ENCODE assay signal across 21 mouse cellular contexts in genomic region chr2:117003976-117004375, GRCm38 (mm10).
DNase-seq lines count a peak whose midpoint lies in the region; ATAC-seq and TF ChIP-seq lines count a peak whose summit lies in the region.
"Had no signal": no experiment of that assay in that cellular context is flagged by ENCODE, and none has a peak within 500 bp of the region (broad histone marks: within the 10 kb centered on the region; RNA-seq: fewer than 3 reads in every experiment).

No protein-coding gene starts in this region.

- 56% methylated on average over 2 of the region's 2 CpGs for WGBS in liver, adult 2 months
- 94% methylated on average over 2 of the region's 2 CpGs for WGBS in midbrain, embryonic 11.5 days
- WGBS in midbrain, embryonic 10.5 days: 96% methylated on average over 2 of the region's 2 CpGs

- H3K27ac ChIP-seq in liver, adult 2 months (replicated peaks; ENCODE audit: insufficient read depth, low read depth, low read length): no peak overlapping the region
- no peak overlapping the region for H3K27ac ChIP-seq in midbrain, embryonic 11.5 days (ENCODE audit: low read depth, low read length)
- H3K27ac ChIP-seq in midbrain, embryonic 10.5 days (replicated peaks): no peak overlapping the region

- H3K4me2 ChIP-seq in midbrain, embryonic 11.5 days: no peak overlapping the region

- intact Hi-C loops in heart, postnatal 25 days (cut with DNase I): no loop called here

- no peaks in the 10 kb centered on the region for H3K36me3 ChIP-seq in liver, adult 2 months (ENCODE audit: control insufficient read depth, insufficient read depth, low read length)
- no peaks in the 10 kb centered on the region for H3K36me3 ChIP-seq in midbrain, embryonic 11.5 days (ENCODE audit: control insufficient read depth, insufficient read depth, low read length)
- no peaks in the 10 kb centered on the region for H3K36me3 ChIP-seq in midbrain, embryonic 10.5 days
- H3K36me3 ChIP-seq: G1E had no signal

- no peak for TF ChIP-seq POLR2A in liver, adult 2 months (IDR thresholded peaks at IDR 0.05; ENCODE audit: extremely low read depth, insufficient read depth, low read length)

- no peaks in the 10 kb centered on the region for H3K4me1 ChIP-seq in liver, adult 2 months (ENCODE audit: control insufficient read depth, insufficient read depth, low read length)
- no peaks in the 10 kb centered on the region for H3K4me1 ChIP-seq in midbrain, embryonic 11.5 days (ENCODE audit: control insufficient read depth, insufficient read depth, low read length)
- H3K4me1 ChIP-seq in midbrain, embryonic 10.5 days: no peaks in the 10 kb centered on the region

- no peaks in the 10 kb centered on the region for H3K79me2 ChIP-seq in liver, adult 2 months (ENCODE audit: control insufficient read depth, insufficient read depth, low read length)

- no peak for TF ChIP-seq CTCF in liver, adult 2 months (IDR thresholded peaks at IDR 0.05; ENCODE audit: low read depth, low read length)

- H3K9me3 ChIP-seq in midbrain, embryonic 11.5 days (ENCODE audit: control insufficient read depth, low read length): no peaks in the 10 kb centered on the region
- no peaks in the 10 kb centered on the region for H3K9me3 ChIP-seq in midbrain, embryonic 10.5 days (replicated peaks)
- H3K9me3 ChIP-seq: G1E had no signal

- H3K4me3 ChIP-seq in liver, adult 2 months (ENCODE audit: insufficient read depth, low read depth, low read length): no peak overlapping the region
- no peak overlapping the region for H3K4me3 ChIP-seq in midbrain, embryonic 11.5 days (ENCODE audit: low read depth, low read length)
- no peak overlapping the region for H3K4me3 ChIP-seq in midbrain, embryonic 10.5 days

- no peak for ATAC-seq in midbrain, embryonic 11.5 days (ENCODE audit: low FRiP score)
- ATAC-seq: activated CD4-positive, CD25-positive, alpha-beta regulatory T cell, adult 4 months; CD4-positive, CD25-positive, alpha-beta regulatory T cell, adult 4 months; Patski had no signal

- H3K27me3 ChIP-seq in liver, adult 2 months (ENCODE audit: control insufficient read depth, insufficient read depth, low read length): no peaks in the 10 kb centered on the region
- H3K27me3 ChIP-seq in midbrain, embryonic 11.5 days (ENCODE audit: control insufficient read depth, insufficient read depth, low read length): no peaks in the 10 kb centered on the region
- H3K27me3 ChIP-seq in midbrain, embryonic 10.5 days (ENCODE audit: low read depth, poor library complexity, severe bottlenecking): no peaks in the 10 kb centered on the region
- H3K27me3 ChIP-seq: CH12.LX, Patski had no signal

- no peak overlapping the region for H3K9ac ChIP-seq in liver, adult 2 months (ENCODE audit: low read depth, low read length)
- H3K9ac ChIP-seq in midbrain, embryonic 11.5 days (ENCODE audit: low read length): no peak overlapping the region

- peak; percentile 71 for DNase-seq in heart, adult 11 months
- DNase-seq in heart, postnatal 25 days (ENCODE audit: low spot score): no peak
- peak; percentile 29 for DNase-seq in liver, adult 2 months (ENCODE audit: extremely low read depth, low read depth, low spot score)
- no peak for DNase-seq in liver
- DNase-seq in midbrain, embryonic 11.5 days (ENCODE audit: low spot score, missing footprints): peak; percentile 54
- DNase-seq in midbrain, embryonic 10.5 days (ENCODE audit: low spot score): no peak
- DNase-seq: adrenal gland, adult 2 months; adrenal gland, adult 8-10 months; adrenal gland, postnatal 10 days; adrenal gland, postnatal 14 days; adrenal gland, postnatal 25 days; adrenal gland, postnatal 36 days; B cell, adult 2 months; cerebellum, adult 11 months; cerebellum, adult 11-12 months; cerebellum, adult 18-20 months had no signal

Comparison
In these comparisons a context has a peak if more than half of its experiments do, and no peak if none do; other contexts are left out.
1. DNase-seq: peak in heart, adult 11 months (single experiment), liver, adult 2 months (single experiment) and midbrain, embryonic 11.5 days (single experiment); none in heart, postnatal 25 days (single experiment), liver (single experiment) and midbrain, embryonic 10.5 days (single experiment).